Mouse (Mus musculus): ENCODE results near the gene Gpr156. TPM values are rescaled to one million over a fixed set of nuclear protein-coding genes. Genes with fewer than 3 reads are reported as not detected.
A peak's percentile ranks its signal among the peaks of the same experiment; 100 is the strongest.
"Not testable (repeated sequence)": the region's sequence is repeated elsewhere in the genome, so short reads cannot be mapped to it uniquely, and the experiment has no call there.

The Gpr156 gene
- total RNA-seq, 4 experiments from 2014 or later = 0.09 to 0.65 (median 0.29) TPM

- no peak for DNase-seq
These were observed 40.5 kb downstream of the Gpr156 start for GRCm38 (mm10) chr16:37956751-37957150.

DNA sequence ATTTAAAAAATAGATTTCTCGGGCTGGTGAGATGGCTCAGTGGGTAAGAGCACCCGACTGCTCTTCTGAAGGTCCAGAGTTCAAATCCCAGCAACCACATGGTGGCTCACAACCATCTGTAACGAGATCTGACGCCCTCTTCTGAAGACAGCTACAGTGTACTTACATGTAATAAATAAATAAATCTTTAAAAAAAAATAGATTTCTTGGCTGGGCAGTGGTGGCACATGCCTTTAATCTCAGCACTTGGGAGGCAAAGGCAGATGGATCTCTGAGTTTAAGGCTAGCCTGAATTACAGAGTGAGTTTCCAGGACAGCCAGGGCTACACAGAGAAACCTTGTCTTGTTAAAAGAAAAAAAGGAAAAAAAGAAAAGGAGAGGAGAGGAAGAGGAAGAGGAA lies 46.4 kb downstream of the Gpr156 start:
- not testable (repeated sequence) for DNase-seq

GRCm38 (mm10) chr16:37963331-37964281 lies 47.3 kb downstream of the Gpr156 start:
- DNase-seq = no peak

DNA sequence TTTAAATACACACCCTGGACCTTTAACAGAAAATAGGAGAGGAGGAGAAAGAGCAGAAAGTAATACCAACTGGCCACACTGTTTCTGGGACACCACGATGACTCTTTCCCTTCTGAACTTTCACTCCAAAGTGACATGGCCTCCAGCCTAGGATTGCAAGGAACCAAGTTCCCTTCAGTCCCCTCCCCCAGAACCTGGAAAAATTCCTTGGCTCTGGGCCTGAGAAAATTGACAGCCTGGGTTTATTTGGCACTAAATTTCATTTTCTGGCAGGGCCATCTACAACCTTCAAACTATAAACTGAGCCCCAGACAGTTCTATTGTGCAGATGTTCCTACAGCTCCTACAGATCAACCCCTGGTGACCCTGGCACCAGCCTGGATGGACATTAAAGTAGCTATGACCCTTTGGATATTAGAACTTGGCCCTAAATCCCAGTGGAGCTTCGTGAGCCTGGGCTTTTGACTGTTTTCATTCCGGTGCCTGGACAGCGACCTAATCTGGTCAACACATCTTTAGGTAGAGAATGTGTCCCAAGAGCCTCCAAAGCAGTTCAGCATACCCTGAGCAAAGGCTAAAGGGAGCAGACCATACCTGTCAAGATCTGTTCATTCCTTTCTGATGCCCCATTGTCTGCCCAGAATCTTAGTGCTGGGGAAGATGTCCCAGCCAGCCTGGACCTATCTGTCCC lies 48.2 kb downstream of the Gpr156 start:
- no peak for DNase-seq

DNA sequence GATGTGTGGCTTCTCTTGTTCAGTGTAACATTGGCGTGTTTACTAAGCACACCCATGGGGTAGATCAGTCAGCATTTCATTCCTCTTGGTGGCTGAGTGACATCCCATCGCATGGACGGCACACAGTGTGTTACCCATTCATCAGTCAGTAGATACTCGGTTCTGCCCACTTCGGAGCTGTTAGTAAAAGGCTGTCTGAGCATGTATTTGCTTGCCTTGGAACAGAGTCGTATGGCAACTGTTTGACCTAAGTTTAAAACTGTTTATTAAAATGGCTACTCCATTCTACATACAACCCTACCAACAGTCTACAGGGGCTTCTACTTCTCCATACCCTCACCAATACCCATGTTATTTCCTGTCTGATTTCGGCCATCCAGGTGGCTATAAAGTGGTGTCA lies 50.6 kb downstream of the Gpr156 start:
- no peak for DNase-seq

- no peak for DNase-seq
These were observed 51.1 kb downstream of the Gpr156 start for GRCm38 (mm10) chr16:37967415-37967814.

- DNase-seq = no peak
These were observed 55.2 kb downstream of the Gpr156 start for GRCm38 (mm10) chr16:37971522-37971921.

DNA sequence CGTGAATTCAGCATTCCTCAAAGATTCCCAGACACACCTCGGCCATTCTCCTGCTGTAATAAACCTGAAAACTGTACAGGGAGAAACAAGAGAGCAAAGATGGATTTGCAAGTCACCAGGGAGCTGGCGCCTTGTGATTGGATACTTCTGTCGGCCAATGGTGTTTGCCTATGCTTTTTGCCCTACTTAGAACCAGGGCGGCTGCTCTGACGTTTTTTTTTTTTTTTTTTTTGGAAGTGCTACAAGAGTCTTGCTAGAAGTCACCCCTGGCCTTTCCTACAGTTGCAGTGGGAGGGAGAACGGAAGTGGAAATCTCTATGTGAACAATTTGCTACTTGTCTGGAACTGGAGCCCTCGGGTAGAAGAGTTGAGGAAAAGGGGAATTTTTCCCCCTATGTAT lies 56.1 kb downstream of the Gpr156 start:
- no peak for DNase-seq

DNA sequence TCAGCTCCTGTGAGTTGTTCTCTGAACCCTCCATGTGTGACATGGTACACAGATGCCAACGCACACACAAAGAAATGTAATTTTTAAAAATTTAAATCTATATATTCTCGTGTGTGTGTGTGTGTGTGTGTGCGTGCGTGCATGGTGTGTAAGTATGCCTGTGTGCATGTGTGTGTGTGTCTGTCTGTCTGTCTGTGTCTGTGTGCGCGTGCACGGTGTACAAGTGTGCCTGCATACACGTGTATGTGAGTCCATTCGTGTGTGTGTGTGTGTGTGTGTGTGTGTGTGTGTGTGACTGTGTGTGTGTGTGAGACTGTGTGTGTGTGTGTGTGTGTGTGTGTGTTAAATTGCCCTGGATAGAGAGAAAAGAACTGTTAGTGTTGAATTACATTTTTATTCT lies 56.9 kb downstream of the Gpr156 start:
- DNase-seq = not testable (repeated sequence)

GRCm38 (mm10) chr16:37973855-37974519 lies 57.7 kb downstream of the Gpr156 start:
- no peak for DNase-seq

GRCm38 (mm10) chr16:37974520-37975340 lies 58.4 kb downstream of the Gpr156 start:
- no peak for DNase-seq

GRCm38 (mm10) chr16:37981907-37982306 lies 65.6 kb downstream of the Gpr156 start:
- DNase-seq = no peak

DNA sequence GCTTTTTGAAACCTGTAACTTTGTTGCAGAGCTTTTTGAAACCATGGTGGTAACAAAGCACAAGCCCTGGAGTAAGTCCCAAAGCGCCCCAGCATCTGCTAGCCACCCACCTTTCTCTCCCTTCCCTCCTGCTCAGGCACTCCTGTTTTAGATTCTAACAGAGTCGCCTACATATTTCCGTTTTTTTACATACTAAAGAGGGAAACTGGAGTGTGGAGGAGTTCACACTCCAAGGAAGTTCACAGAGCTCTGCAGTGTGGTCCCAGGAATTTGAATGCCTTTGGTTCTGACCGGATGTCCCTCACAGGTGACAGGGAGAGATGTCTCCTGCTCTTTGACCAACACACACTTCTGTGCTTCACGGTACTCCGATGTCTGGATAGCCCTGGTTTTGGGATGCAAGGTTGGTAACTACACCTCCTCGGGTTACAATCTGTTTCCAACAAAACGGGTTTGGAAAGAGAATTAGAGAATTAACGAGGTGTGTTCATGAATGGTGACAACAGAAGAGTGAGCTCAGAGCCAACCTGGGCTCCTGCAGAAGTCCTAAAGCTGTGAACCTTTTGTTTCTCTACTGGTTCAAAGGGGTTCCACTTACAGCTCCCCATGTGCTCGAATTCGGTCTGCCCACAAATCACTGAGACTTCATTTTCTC lies 72.0 kb downstream of the Gpr156 start:
- DNase-seq = no peak

DNA sequence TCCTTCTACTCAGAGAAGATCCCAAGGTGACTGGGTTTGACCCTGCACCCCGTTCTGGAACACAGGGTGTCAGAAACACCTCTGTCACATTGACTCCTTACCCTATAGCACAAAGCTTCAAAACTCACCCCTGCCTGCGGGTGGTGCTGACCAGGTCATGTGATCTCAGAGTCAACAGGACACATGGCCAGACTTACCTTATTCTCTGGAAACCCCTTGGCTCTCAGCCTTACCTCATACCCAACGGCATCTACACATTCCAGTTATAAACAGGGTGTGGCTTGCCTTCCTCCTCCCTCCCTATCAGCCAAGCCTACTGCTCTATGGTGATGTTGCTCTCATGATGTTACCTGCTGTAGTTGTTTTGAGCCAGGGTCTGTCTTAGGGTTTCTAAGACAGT lies 73.5 kb downstream of the Gpr156 start:
- no peak for DNase-seq

GRCm38 (mm10) chr16:37990553-37991344 lies 74.5 kb downstream of the Gpr156 start:
- no peak for DNase-seq

GRCm38 (mm10) chr16:37992806-37993205 lies 76.5 kb downstream of the Gpr156 start:
- DNase-seq = no peak

DNA sequence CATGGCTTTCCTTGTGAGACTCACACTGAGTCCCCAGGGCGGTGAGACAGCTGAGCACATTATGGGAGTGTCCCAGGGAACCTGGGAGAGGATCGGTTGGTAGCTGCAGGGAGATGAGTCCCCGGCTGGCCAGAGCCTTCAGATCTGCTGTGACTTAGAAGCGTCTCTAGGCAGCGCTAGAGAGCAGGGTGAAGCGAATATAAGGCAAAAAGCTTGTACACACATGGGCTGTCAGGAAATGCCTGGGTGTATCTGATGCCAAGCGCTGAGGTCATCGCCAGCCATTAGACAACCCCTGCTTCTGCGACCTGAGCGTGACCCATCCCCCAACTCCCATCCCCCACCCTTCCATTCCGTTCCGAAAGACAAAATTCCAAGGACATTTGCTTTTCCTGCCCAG lies 78.4 kb downstream of the Gpr156 start:
- DNase-seq = peak; percentile 69

DNA sequence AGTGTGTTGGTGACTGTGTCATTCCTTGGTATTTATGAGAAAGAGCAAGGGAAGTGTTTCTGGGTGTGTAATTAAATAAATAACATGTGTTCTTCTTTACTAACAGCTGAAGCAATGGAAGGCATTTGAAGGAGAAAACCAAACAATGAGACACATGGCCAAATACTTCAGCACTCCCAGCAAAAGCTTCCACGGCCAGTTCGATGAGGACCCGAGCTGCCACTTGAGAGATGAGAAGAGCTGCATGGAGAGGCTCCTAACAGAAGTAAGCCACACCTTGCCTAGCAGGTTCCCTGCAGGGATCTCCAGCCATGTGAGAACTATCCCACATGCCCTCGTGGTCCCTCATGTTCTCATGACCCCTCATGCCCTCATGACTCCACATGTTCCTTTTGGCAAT lies 81.5 kb downstream of the Gpr156 start:
- no peak for DNase-seq

- no peak for DNase-seq
These were observed 83.5 kb downstream of the Gpr156 start for GRCm38 (mm10) chr16:37999762-38000161.

- DNase-seq = no peak
These were observed 83.9 kb downstream of the Gpr156 start for GRCm38 (mm10) chr16:38000178-38000577.

- DNase-seq = no peak
These were observed 85.5 kb downstream of the Gpr156 start for GRCm38 (mm10) chr16:38001766-38002165.

Measured in adrenal gland, adult 8-10 months (tissue).